Mouse (Mus musculus): Measurements from ENCODE around the gene Dscaml1.

DNA sequence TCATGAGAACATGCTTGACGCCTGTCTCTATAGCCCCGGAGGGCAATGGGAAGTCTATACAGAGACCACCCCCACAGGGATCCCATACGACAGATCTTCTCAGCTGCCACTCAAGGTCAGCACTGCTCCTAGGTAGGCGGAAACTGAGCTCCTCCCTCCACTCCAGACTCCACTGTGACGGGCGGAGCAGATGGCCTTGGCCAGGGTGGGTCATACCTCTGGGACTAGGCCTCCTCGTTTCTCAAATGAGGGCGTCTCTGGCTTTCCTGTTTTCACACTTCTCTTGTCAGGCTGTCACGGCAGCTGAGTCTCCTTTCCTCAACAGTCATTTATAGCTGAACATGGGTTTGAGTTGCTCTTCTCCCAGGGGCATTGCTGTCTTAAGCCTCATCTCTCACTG lies 160.0 kb downstream of the Dscaml1 start:
- no peak for TF ChIP-seq CTCF (IDR thresholded peaks at IDR 0.05; ENCODE audit: borderline replicate concordance, insufficient read depth, low read length)
- no peak for TF ChIP-seq POLR2A (IDR thresholded peaks at IDR 0.05; ENCODE audit: low read depth, low read length)
